Mouse (Mus musculus): ENCODE data around the gene Nup35. TPM values are rescaled to one million over a fixed set of nuclear protein-coding genes. Genes with fewer than 3 reads are reported as not detected.

Nup35 gene
- polyA plus RNA-seq (2015; fragmentation: Nextera tagmentation; extraction: Ambion mirVana): 60.6 and 62.9 TPM in 2 replicates

GRCm38 (mm10) chr2:80616854-80617737 is at the start of gene Nup35, which contains the start of gene Dusp19:
Nup35 (plus strand) TSS chr2:80617236.
Dusp19 (plus strand) TSS chr2:80617045.
- peak; percentile 100 for ATAC-seq
- H3K4me3 ChIP-seq: peak within 1 kb of the TSS; percentile 56
- no peaks in the 10 kb centered on the region for H3K36me3 ChIP-seq (ENCODE audit: poor library complexity, severe bottlenecking)
- H3K27me3 ChIP-seq: no peaks in the 10 kb centered on the region
- peak within 1 kb of the TSS; percentile 59 for H3K27ac ChIP-seq
- H3K9ac ChIP-seq: peak within 1 kb of the TSS; percentile 71
- no peaks in the 10 kb centered on the region for H3K9me3 ChIP-seq (replicated peaks)
- 2% methylated on average over 21 of the region's 21 CpGs for WGBS
- peaks cover 19% of the 10 kb centered on the region for H3K4me1 ChIP-seq
- H3K4me2 ChIP-seq: peak within 1 kb of the TSS; percentile 82

GRCm38 (mm10) chr2:80567411-80567810 is 49.6 kb upstream of the Nup35 start:
- no peak for ATAC-seq
- 88% methylated on average over 4 of the region's 4 CpGs for WGBS
- no peak overlapping the region for H3K4me3 ChIP-seq
- H3K27me3 ChIP-seq: no peaks in the 10 kb centered on the region
- no peak overlapping the region for H3K9ac ChIP-seq
- H3K4me1 ChIP-seq: peaks cover 2% of the 10 kb centered on the region; the same call in 1 of the 2 replicates
- no peak overlapping the region for H3K4me2 ChIP-seq
- no peaks in the 10 kb centered on the region for H3K9me3 ChIP-seq (replicated peaks)
- no peaks in the 10 kb centered on the region for H3K36me3 ChIP-seq (ENCODE audit: poor library complexity, severe bottlenecking)
- H3K27ac ChIP-seq: no peak overlapping the region

- no peaks in the 10 kb centered on the region for H3K36me3 ChIP-seq (ENCODE audit: poor library complexity, severe bottlenecking)
- no peak overlapping the region for H3K4me3 ChIP-seq
- no peaks in the 10 kb centered on the region for H3K9me3 ChIP-seq (replicated peaks)
- no peak overlapping the region for H3K27ac ChIP-seq
- ATAC-seq: no peak
- WGBS: 70% methylated on average over 4 of the region's 4 CpGs
- H3K9ac ChIP-seq: no peak overlapping the region
- no peaks in the 10 kb centered on the region for H3K4me1 ChIP-seq
- no peaks in the 10 kb centered on the region for H3K27me3 ChIP-seq
- no peak overlapping the region for H3K4me2 ChIP-seq
Observed at GRCm38 (mm10) chr2:80570656-80571055, 46.4 kb upstream of the Nup35 start.

- WGBS: 98% methylated on average over 1 of the region's 1 CpGs
- Histone ChIP-seq H3K9ac (no peak overlapping the region), H3K4me1 (peaks cover 19% of the 10 kb centered on the region), H3K9me3 (replicated peaks) (no peaks in the 10 kb centered on the region), H3K36me3 (ENCODE audit: poor library complexity, severe bottlenecking) (no peaks in the 10 kb centered on the region), H3K27me3 (no peaks in the 10 kb centered on the region), H3K27ac (no peak overlapping the region), H3K4me2 (no peak overlapping the region), H3K4me3 (no peak overlapping the region)
- ATAC-seq: no peak
Observed at GRCm38 (mm10) chr2:80577286-80577685, 39.8 kb upstream of the Nup35 start.

- Histone ChIP-seq H3K9ac (peak overlapping the region; percentile 55; the same call in 1 of the 2 replicates), H3K27ac (no peak overlapping the region), H3K36me3 (ENCODE audit: poor library complexity, severe bottlenecking) (no peaks in the 10 kb centered on the region), H3K4me1 (peaks cover 19% of the 10 kb centered on the region), H3K9me3 (replicated peaks) (no peaks in the 10 kb centered on the region), H3K4me2 (peak overlapping the region; percentile 76), H3K4me3 (peak overlapping the region; percentile 89), H3K27me3 (no peaks in the 10 kb centered on the region)
- no peak for ATAC-seq
- 53% methylated on average over 6 of the region's 6 CpGs for WGBS
Observed at GRCm38 (mm10) chr2:80579253-80579891, 37.7 kb upstream of the Nup35 start.

- Histone ChIP-seq H3K4me1 (peaks cover 19% of the 10 kb centered on the region), H3K4me3 (peak overlapping the region; percentile 89), H3K9me3 (replicated peaks) (no peaks in the 10 kb centered on the region), H3K9ac (peak overlapping the region; percentile 98), H3K27me3 (no peaks in the 10 kb centered on the region), H3K36me3 (ENCODE audit: poor library complexity, severe bottlenecking) (no peaks in the 10 kb centered on the region), H3K27ac (peak overlapping the region; percentile 97), H3K4me2 (peak overlapping the region; percentile 76)
- under 1% methylated on average over 53 of the region's 65 CpGs for WGBS
- peak; percentile 73 for ATAC-seq
Observed at GRCm38 (mm10) chr2:80580311-80580961, 36.6 kb upstream of the Nup35 start.

GRCm38 (mm10) chr2:80581043-80581711 is 35.9 kb upstream of the Nup35 start, which contains the start of gene Nckap1:
Nckap1 (minus strand) TSS chr2:80581380.
- Histone ChIP-seq H3K27me3 (no peaks in the 10 kb centered on the region), H3K9me3 (replicated peaks) (no peaks in the 10 kb centered on the region), H3K36me3 (ENCODE audit: poor library complexity, severe bottlenecking) (no peaks in the 10 kb centered on the region), H3K4me1 (peaks cover 19% of the 10 kb centered on the region), H3K4me2 (peak within 1 kb of the TSS; percentile 76), H3K27ac (peak within 1 kb of the TSS; percentile 97), H3K4me3 (peak within 1 kb of the TSS; percentile 89), H3K9ac (peak within 1 kb of the TSS; percentile 98)
- peak; percentile 96 for ATAC-seq
- WGBS: under 1% methylated on average over 78 of the region's 88 CpGs

- no peaks in the 10 kb centered on the region for H3K27me3 ChIP-seq
- H3K27ac ChIP-seq: no peak overlapping the region
- H3K9me3 ChIP-seq (replicated peaks): no peaks in the 10 kb centered on the region
- no peak overlapping the region for H3K9ac ChIP-seq
- no peak for ATAC-seq
- H3K36me3 ChIP-seq (ENCODE audit: poor library complexity, severe bottlenecking): no peaks in the 10 kb centered on the region
- no peak overlapping the region for H3K4me3 ChIP-seq
- WGBS: 45% methylated on average over 3 of the region's 3 CpGs
- no peak overlapping the region for H3K4me2 ChIP-seq
- peaks cover 19% of the 10 kb centered on the region for H3K4me1 ChIP-seq
Observed at GRCm38 (mm10) chr2:80582356-80582755, 34.7 kb upstream of the Nup35 start.

GRCm38 (mm10) chr2:80594215-80594918 is 22.7 kb upstream of the Nup35 start:
- H3K4me1 ChIP-seq: no peaks in the 10 kb centered on the region
- no peak overlapping the region for H3K9ac ChIP-seq
- 81% methylated on average over 4 of the region's 4 CpGs for WGBS
- no peaks in the 10 kb centered on the region for H3K27me3 ChIP-seq
- H3K27ac ChIP-seq: no peak overlapping the region
- no peaks in the 10 kb centered on the region for H3K36me3 ChIP-seq (ENCODE audit: poor library complexity, severe bottlenecking)
- H3K4me3 ChIP-seq: no peak overlapping the region
- H3K4me2 ChIP-seq: no peak overlapping the region
- ATAC-seq: peak; percentile 51; the same call in 1 of the 2 replicates
- no peaks in the 10 kb centered on the region for H3K9me3 ChIP-seq (replicated peaks)

GRCm38 (mm10) chr2:80596960-80597359 is 20.1 kb upstream of the Nup35 start:
- no peaks in the 10 kb centered on the region for H3K27me3 ChIP-seq
- no peaks in the 10 kb centered on the region for H3K36me3 ChIP-seq (ENCODE audit: poor library complexity, severe bottlenecking)
- no peak for ATAC-seq
- H3K4me2 ChIP-seq: no peak overlapping the region
- WGBS: 81% methylated on average over 5 of the region's 5 CpGs
- no peak overlapping the region for H3K9ac ChIP-seq
- no peaks in the 10 kb centered on the region for H3K4me1 ChIP-seq
- no peaks in the 10 kb centered on the region for H3K9me3 ChIP-seq (replicated peaks)
- H3K4me3 ChIP-seq: no peak overlapping the region
- no peak overlapping the region for H3K27ac ChIP-seq

GRCm38 (mm10) chr2:80599850-80600249 is 17.2 kb upstream of the Nup35 start:
- Histone ChIP-seq H3K27me3 (no peaks in the 10 kb centered on the region), H3K9me3 (replicated peaks) (no peaks in the 10 kb centered on the region), H3K4me1 (no peaks in the 10 kb centered on the region), H3K9ac (no peak overlapping the region), H3K27ac (no peak overlapping the region), H3K36me3 (ENCODE audit: poor library complexity, severe bottlenecking) (no peaks in the 10 kb centered on the region), H3K4me2 (no peak overlapping the region), H3K4me3 (no peak overlapping the region)
- ATAC-seq: no peak
- 90% methylated on average over 3 of the region's 3 CpGs for WGBS

Measured in forebrain, embryonic 13.5 days (tissue).